Mouse (Mus musculus) neural tube, embryonic 15.5 days (tissue): Measurements from ENCODE around the gene Ier5l. TPM values are rescaled to one million over a fixed set of nuclear protein-coding genes. Genes with fewer than 3 reads are reported as not detected.

Source experiments
- ATAC-seq: fragments of 200-750 bp; cut with Nextera tagmentation; 2 replicates; pipeline ENCODE4 v1.8.0; 2017; ENCODE audit warnings: mild to moderate bottlenecking, moderate TSS enrichment, moderate library complexity; ENCODE audit not compliant: low FRiP score
- H3K27ac ChIP-seq: fragments of 300-500 bp; sonication (generic); replicated peaks from 2 replicates; pipeline ENCODE4 v1.5.1; 2015; ENCODE audit warnings: mild to moderate bottlenecking, inconsistent platforms
- H3K27me3 ChIP-seq: fragments of 300-500 bp; sonication (generic); replicated peaks from 2 replicates; pipeline ENCODE4 v1.6.1; 2015; ENCODE audit warnings: inconsistent platforms
- H3K36me3 ChIP-seq: fragments of 300-500 bp; sonication (generic); 2 replicates; pipeline ENCODE4 v1.6.1; 2015; ENCODE audit warnings: inconsistent platforms
- H3K4me1 ChIP-seq: fragments of 300-500 bp; sonication (generic); 2 replicates; pipeline ENCODE4 v1.6.1; 2015; ENCODE audit warnings: inconsistent platforms
- H3K4me2 ChIP-seq: fragments of 300-500 bp; sonication (generic); 2 replicates; pipeline ENCODE4 v1.6.1; 2015; ENCODE audit warnings: inconsistent platforms, mild to moderate bottlenecking, moderate library complexity
- H3K4me3 ChIP-seq: fragments of 300-500 bp; sonication (generic); replicated peaks from 2 replicates; pipeline ENCODE4 v1.5.1; 2015; ENCODE audit warnings: mild to moderate bottlenecking, inconsistent platforms
- H3K9ac ChIP-seq: fragments of 300-500 bp; sonication (generic); replicated peaks from 2 replicates; pipeline ENCODE4 v1.6.1; 2015; ENCODE audit warnings: mild to moderate bottlenecking, inconsistent platforms
- H3K9me3 ChIP-seq: fragments of 300-500 bp; sonication (generic); replicated peaks from 2 replicates; pipeline ENCODE4 v1.6.1; 2016; ENCODE audit warnings: inconsistent platforms
- WGBS: fragments of 180-500 bp; shearing (Covaris S2); methylation state at CpG from one replicate; pipeline ENCODE4 v1.1.7; 2015; ENCODE audit warnings: mixed read lengths; 5-methylcytosine and 5-hydroxymethylcytosine counted together
- polyA plus RNA-seq: library from polyadenylated mRNA; unstranded; fragments of >200 nt; fragmentation: Nextera tagmentation; extraction: Ambion mirVana; gene quantifications from 2 replicates; pipeline ENCODE4 v1.2.1, GENCODE M21; 2015

The Ier5l gene
- polyA plus RNA-seq, 1 experiment from 2014 or later: 1.9 TPM

- 80% methylated on average over 10 of the region's 10 CpGs for WGBS
- no peaks in the 10 kb centered on the region for H3K27me3 ChIP-seq
- H3K9me3 ChIP-seq: no peaks in the 10 kb centered on the region
- H3K9ac ChIP-seq: no peak overlapping the region
- H3K36me3 ChIP-seq: peaks cover 42% of the 10 kb centered on the region
- no peak overlapping the region for H3K4me2 ChIP-seq
- H3K27ac ChIP-seq: 0 out of 2 replicates have a peak overlapping the region, but pooled peaks have one; percentile 18
- no peak for ATAC-seq
- H3K4me1 ChIP-seq: peaks cover 28% of the 10 kb centered on the region
- no peak overlapping the region for H3K4me3 ChIP-seq
Observed at GRCm38 (mm10) chr2:30446891-30447826, 26.9 kb downstream of the Ier5l start.

GRCm38 (mm10) chr2:30445312-30445711 is 28.7 kb downstream of the Ier5l start:
- 28% methylated on average over 2 of the region's 2 CpGs for WGBS
- Histone ChIP-seq H3K4me3 (no peak overlapping the region), H3K9me3 (no peaks in the 10 kb centered on the region), H3K27me3 (no peaks in the 10 kb centered on the region), H3K9ac (no peak overlapping the region), H3K36me3 (peaks cover 38% of the 10 kb centered on the region), H3K4me1 (peaks cover 47% of the 10 kb centered on the region), H3K27ac (peak overlapping the region; percentile 20; the same call in 1 of the 2 replicates), H3K4me2 (no peak overlapping the region)
- no peak for ATAC-seq

GRCm38 (mm10) chr2:30444450-30444849 is 29.6 kb downstream of the Ier5l start:
- Histone ChIP-seq H3K9ac (0 out of 2 replicates have a peak overlapping the region, but pooled peaks have one; percentile 14), H3K27me3 (no peaks in the 10 kb centered on the region), H3K9me3 (no peaks in the 10 kb centered on the region), H3K27ac (0 out of 2 replicates have a peak overlapping the region, but pooled peaks have one; percentile 2), H3K4me3 (no peak overlapping the region), H3K4me2 (no peak overlapping the region), H3K36me3 (peaks cover 35% of the 10 kb centered on the region), H3K4me1 (peaks cover 55% of the 10 kb centered on the region)
- no peak for ATAC-seq

- Histone ChIP-seq H3K27ac (peak overlapping the region; percentile 94; the same call in 1 of the 2 replicates), H3K36me3 (peaks cover 37% of the 10 kb centered on the region), H3K4me2 (no peak overlapping the region), H3K27me3 (no peaks in the 10 kb centered on the region), H3K4me3 (no peak overlapping the region), H3K4me1 (peaks cover 56% of the 10 kb centered on the region), H3K9me3 (no peaks in the 10 kb centered on the region), H3K9ac (0 out of 2 replicates have a peak overlapping the region, but pooled peaks have one; percentile 14)
- ATAC-seq: no peak
- 91% methylated on average over 5 of the region's 5 CpGs for WGBS
Observed at GRCm38 (mm10) chr2:30444006-30444405, 30.0 kb downstream of the Ier5l start.

GRCm38 (mm10) chr2:30443281-30443680 is 30.7 kb downstream of the Ier5l start:
- peak overlapping the region; percentile 23; the same call in 1 of the 2 replicates for H3K9ac ChIP-seq

GRCm38 (mm10) chr2:30442498-30442890 is 31.5 kb downstream of the Ier5l start:
- Histone ChIP-seq H3K9me3 (no peaks in the 10 kb centered on the region), H3K36me3 (peaks cover 48% of the 10 kb centered on the region), H3K4me1 (peaks cover 56% of the 10 kb centered on the region), H3K9ac (peak overlapping the region; percentile 40), H3K4me3 (no peak overlapping the region), H3K27me3 (no peaks in the 10 kb centered on the region), H3K27ac (peak overlapping the region; percentile 94), H3K4me2 (peak overlapping the region; percentile 46)
- no peak for ATAC-seq
- 49% methylated on average over 5 of the region's 5 CpGs for WGBS

More at GRCm38 (mm10) chr2:30443281-30443680, 30.7 kb downstream of the Ier5l start:
- Histone ChIP-seq H3K27ac (peak overlapping the region; percentile 94), H3K9me3 (no peaks in the 10 kb centered on the region), H3K4me1 (peaks cover 56% of the 10 kb centered on the region), H3K4me2 (no peak overlapping the region), H3K36me3 (peaks cover 41% of the 10 kb centered on the region), H3K4me3 (no peak overlapping the region), H3K27me3 (no peaks in the 10 kb centered on the region)
- no peak for ATAC-seq
- WGBS: 79% methylated on average over 4 of the region's 4 CpGs

GRCm38 (mm10) chr2:30441518-30442497 is 32.2 kb downstream of the Ier5l start:
- Histone ChIP-seq H3K4me2 (peak overlapping the region; percentile 46), H3K27me3 (no peaks in the 10 kb centered on the region), H3K27ac (peak overlapping the region; percentile 94), H3K4me3 (0 out of 2 replicates have a peak overlapping the region, but pooled peaks have one; percentile 5), H3K9me3 (no peaks in the 10 kb centered on the region), H3K4me1 (peaks cover 56% of the 10 kb centered on the region), H3K36me3 (peaks cover 51% of the 10 kb centered on the region), H3K9ac (peak overlapping the region; percentile 40)
- 4% methylated on average over 15 of the region's 15 CpGs for WGBS
- peak; percentile 75 for ATAC-seq

- WGBS: 16% methylated on average over 12 of the region's 12 CpGs
Observed at GRCm38 (mm10) chr2:30440701-30441517, 33.1 kb downstream of the Ier5l start.

GRCm38 (mm10) chr2:30440211-30440700 is 33.8 kb downstream of the Ier5l start:
- H3K4me1 ChIP-seq: peaks cover 54% of the 10 kb centered on the region
- no peak for ATAC-seq
- H3K9me3 ChIP-seq: no peaks in the 10 kb centered on the region
- peaks cover 44% of the 10 kb centered on the region for H3K36me3 ChIP-seq
- no peaks in the 10 kb centered on the region for H3K27me3 ChIP-seq
- no peak overlapping the region for H3K4me3 ChIP-seq
- H3K4me2 ChIP-seq: no peak overlapping the region
- 0 out of 2 replicates have a peak overlapping the region, but pooled peaks have one; percentile 15 for H3K9ac ChIP-seq
- peak overlapping the region; percentile 94 for H3K27ac ChIP-seq
- WGBS: 58% methylated on average over 3 of the region's 3 CpGs

More at GRCm38 (mm10) chr2:30440701-30441517, 33.1 kb downstream of the Ier5l start:
- H3K27ac ChIP-seq: peak overlapping the region; percentile 94
- H3K4me1 ChIP-seq: peaks cover 56% of the 10 kb centered on the region
- peak; percentile 45; the same call in 1 of the 2 replicates for ATAC-seq
- no peaks in the 10 kb centered on the region for H3K9me3 ChIP-seq
- peak overlapping the region; percentile 28; the same call in 1 of the 2 replicates for H3K9ac ChIP-seq
- no peaks in the 10 kb centered on the region for H3K27me3 ChIP-seq
- peaks cover 45% of the 10 kb centered on the region for H3K36me3 ChIP-seq
- H3K4me3 ChIP-seq: no peak overlapping the region
- H3K4me2 ChIP-seq: peak overlapping the region; percentile 46

GRCm38 (mm10) chr2:30439631-30440030 is 34.4 kb downstream of the Ier5l start:
- 0 out of 2 replicates have a peak overlapping the region, but pooled peaks have one; percentile 7 for H3K9ac ChIP-seq
- H3K27ac ChIP-seq: peak overlapping the region; percentile 94
- no peak overlapping the region for H3K4me3 ChIP-seq
- 89% methylated on average over 6 of the region's 6 CpGs for WGBS
- no peak overlapping the region for H3K4me2 ChIP-seq
- no peaks in the 10 kb centered on the region for H3K27me3 ChIP-seq
- no peaks in the 10 kb centered on the region for H3K9me3 ChIP-seq
- H3K36me3 ChIP-seq: peaks cover 48% of the 10 kb centered on the region
- peaks cover 49% of the 10 kb centered on the region for H3K4me1 ChIP-seq
- ATAC-seq: no peak
